Mouse (Mus musculus) adrenal gland, postnatal 4 days (tissue): ENCODE results near the gene Cyren. TPM values are rescaled to one million over a fixed set of nuclear protein-coding genes. Genes with fewer than 3 reads are reported as not detected.

Source experiments
- DNase-seq, 2 experiments: peaks; one replicate each; pipeline ENCODE4 v3.0.0; 2021 to 2022; ENCODE audit warnings: low spot score in 2 of 2, mixed read lengths in 2 of 2
- total RNA-seq, 2 experiments: library from RNA; stranded (reverse); gene quantifications; 2 replicates each; pipeline ENCODE4 v1.2.3; 2021

The Cyren gene
- total RNA-seq, 2 experiments from 2014 or later: 8.8 to 9.8 TPM

DNA sequence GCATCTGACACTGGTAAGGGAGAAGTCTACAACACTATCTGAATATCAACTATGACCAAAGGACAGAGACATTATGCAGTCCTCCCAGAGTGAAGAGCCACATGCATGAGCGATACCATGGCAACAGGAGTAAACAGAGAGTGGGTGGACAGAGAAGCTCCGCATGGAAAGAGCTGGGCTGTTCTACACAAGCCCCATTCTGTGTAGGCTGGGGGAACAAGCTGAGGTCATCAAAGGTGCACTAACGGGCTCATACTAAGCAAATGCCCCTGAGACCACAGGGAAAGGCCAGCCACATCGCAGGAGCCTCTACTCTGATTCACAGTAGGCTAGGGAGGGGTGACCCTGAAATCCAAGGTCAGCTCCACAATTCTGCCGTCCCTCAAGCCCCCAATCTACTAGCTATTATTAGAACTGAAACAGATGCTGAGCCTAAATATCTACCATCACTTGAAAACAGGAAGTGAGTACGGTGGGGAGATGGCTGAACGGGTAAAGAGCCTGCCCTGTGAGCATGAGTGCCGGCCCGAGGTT, 24.1 kb upstream of the Cyren start:
- DNase-seq: no peak

DNA sequence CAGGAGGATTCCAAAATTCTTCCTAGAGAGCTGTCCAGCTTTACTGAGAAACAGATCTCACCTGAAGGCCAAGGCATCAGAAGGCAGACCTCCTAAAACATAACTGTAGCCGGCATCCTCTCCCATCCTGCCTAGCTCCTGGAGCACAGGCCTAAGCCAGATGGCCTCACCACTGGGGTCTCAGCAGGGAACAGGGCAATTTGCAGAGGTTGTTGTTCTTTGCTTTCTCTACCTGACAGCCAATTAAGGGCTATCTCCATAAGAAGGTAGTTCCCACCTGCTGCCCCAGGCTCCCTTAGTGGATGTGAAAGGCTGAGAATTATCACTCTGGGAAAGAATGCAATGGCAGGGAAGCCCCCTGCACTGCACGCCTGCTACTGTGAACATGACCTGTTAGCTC, 23.1 kb upstream of the Cyren start:
- DNase-seq: no peak

DNA sequence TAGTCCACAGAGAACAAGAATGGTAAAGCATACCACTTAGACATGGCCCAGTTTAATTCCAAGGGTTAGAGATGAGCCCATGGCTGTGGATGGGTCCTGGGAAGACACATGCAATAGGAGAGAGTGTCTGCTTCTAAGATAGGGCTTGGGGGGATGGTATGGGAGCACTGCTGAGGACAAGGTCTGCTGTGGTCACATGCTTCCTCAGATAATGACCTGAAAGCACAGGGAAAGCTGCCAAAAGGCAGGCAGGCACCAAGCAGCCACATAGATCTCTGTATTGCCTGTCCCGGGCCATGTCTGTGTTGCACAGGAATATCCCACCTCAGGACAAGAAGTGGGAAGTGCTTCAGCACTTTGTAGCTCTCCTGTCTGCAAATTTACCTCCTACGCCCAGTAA, 21.3 kb upstream of the Cyren start:
- no peak for DNase-seq

DNA sequence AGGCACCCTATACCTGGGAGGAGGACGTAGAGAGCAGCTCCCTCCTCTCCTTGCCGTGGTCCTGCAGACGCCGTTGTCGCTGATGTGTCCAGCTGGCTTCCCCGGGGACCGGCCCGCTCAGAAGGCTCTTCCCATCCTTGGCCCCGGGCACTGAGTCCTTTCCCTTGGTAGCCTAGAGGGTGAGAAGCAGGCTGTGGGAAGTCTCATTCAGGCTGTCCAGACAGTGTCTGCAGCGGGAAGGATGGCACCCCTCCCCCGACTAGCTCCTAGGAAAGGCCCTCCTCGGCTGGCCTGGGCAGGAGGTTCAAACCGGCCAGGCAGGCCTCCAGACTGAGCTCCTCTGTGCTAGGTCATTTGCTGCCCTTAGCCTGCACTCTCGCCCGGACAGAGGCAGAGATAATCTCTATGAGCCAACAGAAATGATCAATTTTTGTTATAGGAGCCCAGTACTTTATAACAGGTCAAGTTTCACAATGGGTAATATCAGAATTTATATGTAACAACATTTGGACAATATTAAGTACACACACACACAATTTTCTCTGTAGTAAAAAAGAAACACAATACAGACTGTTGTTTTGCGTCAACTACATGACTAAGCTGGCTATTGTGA, 18.4 kb upstream of the Cyren start:
- no peak for DNase-seq

DNA sequence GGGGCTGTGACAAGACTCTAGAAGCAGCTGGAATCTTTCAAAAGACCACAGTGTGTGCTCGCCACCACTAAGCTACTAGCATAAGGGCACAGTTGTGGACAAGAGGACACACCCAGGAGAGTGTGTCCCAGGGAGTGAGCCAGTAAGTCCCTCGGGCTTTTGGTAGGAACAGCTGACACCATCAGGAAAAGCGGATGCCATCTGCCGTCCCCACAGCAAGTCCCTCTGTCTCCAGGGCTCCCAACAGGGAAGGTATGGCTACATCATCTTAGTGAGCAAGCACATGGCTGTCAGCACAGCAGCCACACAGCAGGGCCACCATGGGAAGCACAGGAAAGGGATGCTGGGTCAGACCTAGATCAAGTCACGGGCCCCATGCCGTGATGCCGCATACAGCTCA, 17.7 kb upstream of the Cyren start:
- no peak for DNase-seq

DNA sequence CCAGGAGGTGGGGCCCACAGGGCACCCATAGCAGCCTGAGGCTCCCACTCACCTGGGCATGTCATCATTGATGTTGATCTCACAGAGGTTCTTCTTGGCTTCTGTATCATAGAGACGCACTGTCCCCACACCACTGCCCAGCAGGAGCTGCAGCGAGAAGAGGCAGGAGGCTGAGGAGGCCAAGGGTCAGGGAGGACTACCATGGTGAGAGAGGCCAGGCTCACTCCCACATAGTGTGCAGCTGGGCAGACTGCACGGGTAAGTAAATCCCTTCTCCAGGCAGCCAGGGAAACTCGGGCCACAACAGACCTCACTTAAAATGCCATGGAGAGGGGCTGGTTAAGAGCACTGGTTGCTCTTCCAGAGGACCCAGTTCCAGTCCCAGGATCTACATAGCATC, 11.3 kb upstream of the Cyren start:
- no peak for DNase-seq

DNA sequence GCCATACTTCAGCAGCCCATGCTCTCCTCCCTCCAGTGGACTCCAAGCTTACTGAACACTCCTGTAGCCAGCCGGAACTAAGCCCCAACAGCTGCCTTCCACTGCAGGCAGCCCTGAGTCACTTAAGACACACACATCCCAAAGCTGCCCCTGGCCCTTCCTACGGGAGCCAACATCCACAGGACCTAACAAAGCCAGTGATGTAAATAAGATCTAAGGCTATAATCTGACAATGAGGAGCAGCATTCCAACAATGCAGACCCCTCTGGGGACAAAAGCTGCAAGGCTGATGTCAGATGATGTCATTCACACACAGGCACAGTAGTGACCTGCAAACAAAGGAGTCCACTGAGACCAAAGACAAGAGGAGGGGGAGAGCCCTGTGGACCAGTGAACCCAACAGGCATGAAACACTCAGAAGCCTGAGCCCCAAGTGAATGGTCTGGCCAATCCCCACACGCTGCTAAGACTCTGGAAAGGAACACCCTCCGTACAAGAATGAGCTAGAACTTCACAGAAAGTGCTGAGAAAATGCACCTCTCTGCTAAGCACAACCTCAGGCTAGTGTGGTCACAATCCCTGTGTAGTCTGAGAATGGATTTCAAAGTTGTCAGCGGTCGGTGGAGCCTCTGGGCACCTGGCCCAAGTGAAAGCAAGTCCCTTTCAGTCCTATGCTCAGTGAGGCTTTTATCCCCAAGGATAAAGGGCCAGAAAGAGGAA, 9.4 kb upstream of the Cyren start:
- DNase-seq: no peak

DNA sequence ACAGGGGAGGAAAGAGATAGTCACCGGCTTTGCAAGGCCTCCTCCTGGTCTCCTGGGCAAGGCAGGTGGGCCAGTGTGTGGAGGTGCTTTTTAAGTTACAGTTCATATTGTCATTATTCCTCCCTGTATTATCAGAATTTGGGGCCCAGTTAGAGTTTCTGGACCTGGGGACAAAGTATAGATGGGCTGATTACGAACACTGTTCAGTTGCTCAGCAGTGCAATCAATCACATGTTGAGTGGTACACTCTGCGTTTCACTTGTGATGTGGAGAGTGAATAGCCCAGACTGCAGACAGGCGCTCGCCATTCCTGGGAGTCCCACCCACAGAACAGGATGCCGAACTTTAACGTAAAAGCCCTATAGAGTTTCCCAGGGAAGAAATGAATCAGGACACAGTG, 6.9 kb upstream of the Cyren start:
- DNase-seq: no peak

DNA sequence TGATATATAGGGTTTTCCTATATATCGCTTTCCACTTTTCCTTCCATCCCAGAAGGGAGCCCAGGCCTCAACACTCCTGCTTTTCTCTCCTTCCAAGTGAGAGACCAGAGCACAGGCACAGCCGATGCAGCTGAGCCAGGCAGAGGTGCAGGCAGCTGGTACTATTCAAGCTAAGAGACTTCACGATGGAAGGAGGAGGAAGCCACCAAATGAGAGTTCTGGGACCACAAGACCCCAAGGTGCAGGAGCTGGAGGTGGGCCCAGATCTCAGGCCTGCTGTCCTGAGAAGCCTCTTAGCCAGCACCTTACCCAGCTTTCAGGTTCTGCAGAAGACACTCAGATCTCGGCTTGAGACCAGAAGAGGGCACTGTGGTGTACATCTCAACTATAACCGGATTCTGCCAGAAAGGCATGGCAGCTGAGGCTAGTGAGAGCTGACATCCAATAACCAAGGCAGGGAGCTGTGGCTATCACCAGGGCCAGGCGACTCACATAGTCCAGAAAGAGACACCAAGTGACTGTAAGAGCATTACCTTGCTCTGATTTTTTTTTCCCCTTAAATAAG, 2.1 kb upstream of the Cyren start:
- DNase-seq: no peak

DNA sequence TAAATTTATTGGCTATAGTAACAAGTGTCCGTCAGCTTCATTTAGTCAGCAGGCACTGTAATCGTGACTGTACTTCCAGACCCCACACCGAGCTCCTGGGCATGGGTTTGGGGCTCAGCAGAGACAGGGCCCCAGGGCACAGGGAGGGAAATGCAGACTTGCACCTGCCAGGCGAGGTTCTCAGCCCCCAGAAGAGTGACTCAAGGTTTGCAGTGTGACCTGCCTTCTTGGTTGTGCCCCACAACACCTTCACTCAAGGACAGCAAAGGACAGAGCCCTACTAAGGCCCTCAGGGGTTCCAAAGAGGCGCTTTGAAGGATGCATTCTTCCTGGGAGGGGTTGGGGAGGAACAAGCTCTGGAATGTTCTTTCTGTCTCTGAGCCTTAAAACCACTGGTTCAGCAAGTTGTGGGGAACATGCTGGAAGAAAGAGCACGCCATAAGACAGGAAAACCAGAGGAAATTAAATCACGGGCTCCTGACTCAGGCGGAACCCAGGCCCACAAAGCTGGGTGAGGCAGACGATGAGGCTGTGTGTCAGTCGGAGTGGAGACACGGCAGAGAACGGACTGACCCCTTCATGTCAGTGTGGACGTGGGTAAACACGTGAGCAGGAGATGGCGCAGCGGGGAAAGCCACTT, 1.4 kb upstream of the Cyren start:
- DNase-seq: no peak

DNA sequence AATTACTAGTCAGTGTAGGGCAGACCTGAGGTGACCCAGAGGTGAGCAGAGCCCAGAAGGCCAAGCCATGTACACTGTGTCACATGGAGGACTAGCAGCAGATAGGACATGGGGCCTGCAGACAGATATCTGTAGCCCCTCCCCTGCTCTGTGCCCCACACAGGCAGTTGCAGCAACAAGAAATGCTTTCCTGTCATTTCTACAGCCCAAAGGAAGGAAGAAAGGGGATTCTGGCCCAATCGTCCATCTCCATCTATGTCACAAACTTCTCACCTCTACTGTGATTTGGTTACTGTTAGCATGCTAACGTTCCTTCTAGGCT, 1.1 kb downstream of the Cyren start:
- DNase-seq: no peak

DNA sequence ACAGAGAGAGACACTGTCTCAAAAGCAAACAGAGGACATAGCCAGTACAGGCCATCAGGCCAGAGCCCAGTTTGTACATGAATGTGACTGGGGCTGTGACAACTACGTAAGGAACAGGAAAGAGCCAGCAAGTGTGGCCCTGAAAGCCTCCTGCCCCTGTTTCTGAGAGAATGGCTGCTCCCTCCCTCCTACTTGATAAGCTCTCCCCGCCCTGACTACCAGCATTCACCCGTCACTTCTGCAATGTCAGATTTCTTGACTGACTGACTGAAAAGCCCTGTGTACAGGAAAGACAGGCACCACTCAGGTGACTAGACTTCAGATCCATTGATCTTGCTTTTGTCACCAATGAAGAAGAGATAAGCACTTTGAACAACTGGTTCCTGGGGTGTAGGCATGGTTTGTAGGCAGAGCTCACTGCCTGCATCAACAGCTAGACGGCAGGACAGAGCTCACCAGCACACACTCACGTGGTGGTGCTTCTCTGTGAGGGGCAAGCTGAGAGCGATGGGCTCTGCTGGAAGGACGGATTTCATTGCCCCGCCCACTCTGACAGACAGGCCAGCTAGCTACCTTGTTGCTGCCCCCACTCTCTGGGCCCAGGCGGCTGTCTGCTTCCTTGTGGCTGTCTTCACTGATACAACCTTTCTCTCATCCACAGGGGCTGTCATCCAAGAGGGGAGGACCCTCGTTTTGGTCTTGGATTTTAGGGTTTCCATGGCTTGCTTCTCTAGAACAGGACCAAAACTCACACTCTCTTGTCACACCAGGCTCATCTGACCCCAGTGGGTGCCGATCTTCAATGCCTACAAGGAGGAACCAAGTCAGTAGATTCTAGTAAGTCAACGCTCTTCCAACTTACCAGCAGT, 1.7 kb downstream of the Cyren start:
- DNase-seq: no peak

DNA sequence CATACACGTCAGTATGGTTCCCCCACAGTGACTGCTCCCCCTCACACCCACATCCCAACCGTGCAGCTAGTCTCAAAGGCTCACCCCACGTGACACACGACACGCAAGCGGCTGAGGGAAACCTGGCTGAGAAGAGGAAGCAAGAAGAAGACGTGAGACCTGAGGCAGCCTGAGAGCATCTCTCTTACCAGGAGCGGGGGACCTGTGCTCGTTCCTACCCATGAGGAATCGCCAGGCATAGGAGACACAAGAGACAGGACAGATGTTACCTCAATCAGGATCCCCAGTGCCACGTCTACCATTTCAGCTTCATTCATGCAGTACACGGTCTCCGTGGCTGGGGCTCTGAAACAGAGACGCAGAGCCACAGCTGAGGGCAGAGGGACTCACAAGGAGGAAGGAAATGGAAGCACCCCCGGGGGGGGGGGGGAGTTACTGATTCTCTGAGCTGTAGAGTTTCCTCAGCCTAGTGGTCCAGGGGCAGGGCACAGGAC, 2.5 kb downstream of the Cyren start:
- no peak for DNase-seq

DNA sequence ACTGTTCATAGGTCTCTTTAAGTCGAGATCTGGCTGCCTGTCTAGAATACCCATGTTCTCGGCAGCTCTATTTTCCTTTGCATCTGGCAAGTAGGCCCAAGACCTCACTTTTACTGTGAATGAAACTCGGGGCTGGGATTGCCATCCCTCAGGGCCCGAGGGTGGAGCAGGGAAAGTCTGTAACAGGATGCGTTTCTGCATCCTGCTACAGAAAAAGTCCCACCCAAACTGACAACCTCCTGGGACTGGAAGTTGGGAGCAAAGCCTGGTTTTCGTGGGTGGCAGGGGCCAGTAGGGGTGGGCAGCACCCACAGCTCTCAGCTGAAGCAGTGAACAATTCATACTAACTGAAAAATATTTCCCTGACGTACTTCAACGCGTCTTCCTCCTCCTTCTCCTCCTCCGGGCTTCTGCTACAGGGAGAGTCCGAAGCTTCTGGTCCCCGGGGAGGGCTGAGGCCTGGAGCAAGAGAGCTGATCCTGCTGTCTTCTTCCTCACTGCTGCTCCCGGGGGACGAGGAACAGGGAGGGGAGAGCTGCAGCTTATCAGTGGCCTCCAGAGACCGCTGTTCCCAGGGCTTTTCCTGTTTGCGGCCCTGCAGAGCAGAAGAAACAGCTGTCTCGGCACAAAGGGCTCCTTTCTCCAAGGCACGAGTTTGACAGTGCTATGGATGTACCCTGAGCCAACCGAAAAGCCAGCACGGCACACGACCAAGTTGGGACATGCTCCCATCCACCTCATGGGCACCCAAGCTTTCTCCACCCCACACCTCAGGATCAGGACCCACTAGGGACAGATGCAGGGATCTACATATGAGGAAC, 3.5 kb downstream of the Cyren start:
- DNase-seq: no peak

DNA sequence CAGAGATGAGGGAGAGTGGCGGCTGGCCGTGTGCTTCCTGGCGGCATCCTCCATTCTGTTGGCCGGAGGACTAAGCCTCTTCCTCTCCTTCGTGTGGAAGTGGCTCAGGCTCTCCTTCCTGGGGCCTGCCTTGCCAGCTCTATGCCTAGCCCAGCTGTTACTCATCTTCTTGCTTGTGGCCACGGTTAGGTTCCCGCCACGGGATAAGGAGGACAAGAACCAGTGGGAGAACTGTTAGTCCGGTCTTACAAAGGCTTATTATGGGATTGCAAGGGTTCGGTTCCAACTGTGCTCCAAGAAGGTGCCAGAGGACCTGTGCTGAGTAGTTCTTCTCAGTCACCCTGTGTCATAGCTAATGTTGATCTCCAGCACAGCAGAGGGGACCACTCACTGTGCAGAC, 5.0 kb downstream of the Cyren start:
- no peak for DNase-seq

DNA sequence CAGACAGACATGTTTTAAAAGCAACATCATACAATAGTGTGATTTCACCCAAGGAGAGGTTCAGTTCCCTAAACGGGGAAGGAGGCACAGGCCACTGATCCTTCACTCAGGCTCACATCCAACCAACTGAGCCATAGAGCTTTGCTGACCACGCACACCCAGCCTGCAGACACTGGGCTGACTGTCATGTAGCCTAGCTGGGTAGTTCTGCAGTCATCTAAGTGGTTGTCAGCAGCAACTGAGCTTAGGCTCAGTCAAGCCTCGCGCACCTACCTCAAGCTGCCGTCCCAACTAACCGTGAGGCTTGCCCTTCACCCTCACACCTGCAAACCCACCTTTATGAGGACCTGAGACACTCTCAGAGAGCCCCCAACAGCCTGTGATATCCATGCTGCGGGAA, 5.9 kb downstream of the Cyren start:
- DNase-seq: no peak

DNA sequence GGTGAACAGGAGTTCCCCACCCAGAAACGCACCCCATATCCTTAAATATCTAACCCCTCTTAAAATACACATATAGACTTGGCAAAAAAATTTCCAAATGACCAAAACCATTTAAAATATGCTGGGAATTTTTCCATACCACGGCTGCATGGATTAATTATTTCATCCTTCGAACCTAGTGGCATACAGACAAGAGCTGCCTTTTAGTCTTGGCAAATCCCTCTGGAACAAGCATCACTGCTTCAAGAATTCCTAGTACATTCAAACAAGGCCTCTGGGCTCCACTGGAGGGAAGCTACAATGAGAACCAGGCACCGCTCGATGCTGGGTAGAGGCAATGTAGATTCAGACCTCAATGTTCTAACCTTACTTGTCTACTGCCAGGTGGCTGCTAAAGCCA, 7.1 kb downstream of the Cyren start:
- DNase-seq: no peak

DNA sequence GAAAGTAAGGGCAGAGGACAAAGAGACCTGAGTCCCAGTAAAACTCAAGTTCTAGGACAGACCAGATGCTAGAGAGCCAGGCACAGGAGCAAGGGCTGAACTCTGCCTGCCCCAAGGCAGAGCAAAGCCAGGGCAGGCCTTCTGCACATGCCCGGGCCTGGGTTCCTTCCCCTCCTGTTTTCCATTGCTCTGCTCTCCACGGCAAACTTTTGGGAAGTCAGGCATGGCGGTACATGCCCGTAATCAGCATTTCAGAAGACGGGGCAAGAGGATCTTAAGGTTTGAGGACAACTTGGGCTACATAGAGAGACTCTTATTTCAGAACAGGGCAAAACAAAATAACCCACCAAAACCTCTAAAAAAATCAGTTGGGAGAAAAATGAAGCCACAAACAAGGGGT, 7.7 kb downstream of the Cyren start:
- DNase-seq: no peak

DNA sequence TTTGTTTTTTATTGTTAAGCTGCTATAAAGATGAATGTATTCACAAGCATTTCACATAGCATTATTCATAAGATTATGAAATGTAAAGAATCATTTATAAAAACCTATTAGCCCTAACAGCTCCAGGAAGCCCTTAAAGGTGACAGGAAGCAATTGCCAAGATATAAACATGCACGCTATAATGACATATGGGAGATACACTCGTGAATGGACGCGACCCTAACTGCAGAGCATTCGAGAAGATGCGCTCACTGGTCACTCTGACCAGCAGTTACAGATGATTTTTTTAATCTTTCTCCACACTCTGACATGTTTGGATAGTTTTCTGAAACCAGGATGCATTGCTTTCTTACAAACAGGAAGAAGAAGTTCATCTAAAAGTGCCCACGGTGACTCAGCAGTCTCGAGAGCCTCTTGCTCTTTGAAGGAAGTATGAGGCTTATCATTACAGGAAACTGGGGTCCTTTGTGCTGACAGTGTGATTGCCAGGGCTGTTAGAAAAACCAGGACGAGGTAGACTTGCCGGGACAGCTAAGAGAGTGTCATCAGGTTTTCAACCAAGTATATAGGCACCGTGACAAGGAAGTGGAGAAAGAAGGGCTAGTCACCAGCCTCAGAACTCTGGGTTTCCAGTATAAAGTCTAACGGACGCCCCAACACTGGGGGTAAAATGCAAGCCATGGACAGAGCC, 8.5 kb downstream of the Cyren start:
- no peak for DNase-seq
